Mouse (Mus musculus): Measurements from ENCODE around the gene Stard3.

GRCm38 (mm10) chr11:98426592-98426991 lies 68.4 kb downstream of the Stard3 start:
- TF ChIP-seq POLR2A (IDR thresholded peaks at IDR 0.05; ENCODE audit: low read depth, low read length) (no peak), CTCF (IDR thresholded peaks at IDR 0.05; ENCODE audit: extremely low read depth, insufficient read length, insufficient replicate concordance, low read depth, low read length) (no peak)
